9 mouse cellular contexts compared by ENCODE assay signal in the genomic region with DNA sequence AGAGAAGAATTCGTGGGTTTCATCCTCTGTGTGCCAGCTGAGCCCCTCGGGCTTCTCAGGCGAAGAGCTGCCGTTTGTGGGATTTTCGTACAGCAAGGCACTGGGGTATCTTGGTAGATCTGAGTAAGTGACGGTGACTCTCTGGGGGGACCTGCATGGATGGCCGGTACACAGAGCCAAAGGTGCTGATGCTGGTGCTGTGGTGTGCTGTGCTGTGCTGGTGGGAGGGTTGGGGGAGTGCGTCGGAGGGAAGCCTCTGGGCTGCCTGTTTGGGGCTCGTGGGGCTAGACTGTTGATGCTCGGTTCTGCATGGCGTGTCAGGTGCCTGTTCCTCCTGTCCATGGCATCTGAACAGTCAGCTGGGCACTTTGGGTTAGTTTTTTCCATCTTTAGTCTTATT.
DNase-seq lines count a peak whose midpoint lies in the region; ATAC-seq and TF ChIP-seq lines count a peak whose summit lies in the region.
"Had no signal": no experiment of that assay in that cellular context is flagged by ENCODE, and none has a peak within 500 bp of the region (broad histone marks: within the 10 kb centered on the region; RNA-seq: fewer than 3 reads in every experiment).

No protein-coding gene starts in this region.

- 0 out of 2 replicates have a peak, but pooled peaks cover 4% of the 10 kb centered on the region for H3K27me3 ChIP-seq in heart, embryonic 13.5 days (replicated peaks)
- no peaks in the 10 kb centered on the region for H3K27me3 ChIP-seq in embryonic facial prominence, embryonic 14.5 days (replicated peaks; ENCODE audit: control insufficient read depth, insufficient read depth, low read length)
- H3K27me3 ChIP-seq in liver, postnatal 0 days (ENCODE audit: insufficient read depth, low read length), result no peaks in the 10 kb centered on the region
- H3K27me3 ChIP-seq: megakaryocyte, embryonic 14.5 days had no signal

- H3K4me3 ChIP-seq in heart, embryonic 13.5 days, result 0 out of 2 replicates have a peak overlapping the region, but pooled peaks have one; percentile 53
- H3K4me3 ChIP-seq in embryonic facial prominence, embryonic 14.5 days (ENCODE audit: low read depth, low read length), result no peak overlapping the region
- 0 out of 2 replicates have a peak overlapping the region, but pooled peaks have one; percentile 6 for H3K4me3 ChIP-seq in liver, postnatal 0 days (ENCODE audit: low read depth, low read length)
- H3K4me3 ChIP-seq: megakaryocyte, embryonic 14.5 days had no signal

- H3K4me2 ChIP-seq in heart, embryonic 13.5 days, result peak overlapping the region; percentile 88
- peak overlapping the region; percentile 79 for H3K4me2 ChIP-seq in embryonic facial prominence, embryonic 14.5 days (ENCODE audit: low read depth, low read length)
- peak overlapping the region; percentile 72 for H3K4me2 ChIP-seq in liver, postnatal 0 days (ENCODE audit: low read depth, low read length)

- peaks cover 40% of the 10 kb centered on the region for H3K4me1 ChIP-seq in heart, embryonic 13.5 days
- H3K4me1 ChIP-seq in embryonic facial prominence, embryonic 14.5 days (ENCODE audit: control insufficient read depth, insufficient read depth, low read length), result peaks cover 23% of the 10 kb centered on the region
- peaks cover 11% of the 10 kb centered on the region for H3K4me1 ChIP-seq in liver, postnatal 0 days (ENCODE audit: insufficient read depth)

- H3K36me3 ChIP-seq in heart, embryonic 13.5 days, result peaks cover 2% of the 10 kb centered on the region; the same call in 1 of the 2 replicates
- H3K36me3 ChIP-seq in embryonic facial prominence, embryonic 14.5 days (ENCODE audit: control insufficient read depth, insufficient read depth, low read length), result no peaks in the 10 kb centered on the region
- H3K36me3 ChIP-seq in liver, postnatal 0 days (replicated peaks; ENCODE audit: insufficient read depth, low read length), result no peaks in the 10 kb centered on the region; the same call in 1 of the 2 replicates

- no peak overlapping the region for H3K27ac ChIP-seq in heart, embryonic 13.5 days (replicated peaks)
- H3K27ac ChIP-seq in embryonic facial prominence, embryonic 14.5 days (replicated peaks; ENCODE audit: low read depth, low read length), result no peak overlapping the region
- no peak overlapping the region for H3K27ac ChIP-seq in liver, postnatal 0 days (ENCODE audit: low read depth)

- 56% methylated on average over 12 of the region's 12 CpGs for WGBS in heart, embryonic 13.5 days
- WGBS in embryonic facial prominence, embryonic 14.5 days, result 48% methylated on average over 12 of the region's 12 CpGs
- 66% methylated on average over 12 of the region's 12 CpGs for WGBS in liver, postnatal 0 days (ENCODE audit: insufficient replicate concordance)

- DNase-seq in heart, postnatal 10 days, result no peak
- peak; percentile 27 to 50 for DNase-seq in cerebellum, postnatal 10 days
- no peak for DNase-seq in embryonic facial prominence, embryonic 14.5 days (ENCODE audit: low spot score)
- no peak for DNase-seq in liver, postnatal 0 days
- DNase-seq in spleen, postnatal 14 days (ENCODE audit: low spot score in 2 of 2), result no peak
- DNase-seq in adrenal gland, adult 8-10 months, result no peak
- no peak for DNase-seq in left cerebral cortex, postnatal 4 days

- no peak overlapping the region for H3K9ac ChIP-seq in heart, embryonic 13.5 days
- 0 out of 2 replicates have a peak overlapping the region, but pooled peaks have one; percentile 40 for H3K9ac ChIP-seq in embryonic facial prominence, embryonic 14.5 days (ENCODE audit: low read depth, low read length)
- H3K9ac ChIP-seq in liver, postnatal 0 days (replicated peaks), result no peak overlapping the region

- no peaks in the 10 kb centered on the region for H3K9me3 ChIP-seq in heart, embryonic 13.5 days
- H3K9me3 ChIP-seq in embryonic facial prominence, embryonic 14.5 days (ENCODE audit: control insufficient read depth, low read length), result no peaks in the 10 kb centered on the region
- no peaks in the 10 kb centered on the region for H3K9me3 ChIP-seq in liver, postnatal 0 days (ENCODE audit: low read length)
- H3K9me3 ChIP-seq: megakaryocyte, embryonic 14.5 days had no signal

- no peak for TF ChIP-seq CTCF in liver, postnatal 0 days (IDR thresholded peaks at IDR 0.05; ENCODE audit: low read depth)

- TF ChIP-seq EP300 in liver, postnatal 0 days (IDR thresholded peaks at IDR 0.05; ENCODE audit: low read depth), result no peak

- intact Hi-C loops in heart, postnatal 10 days (cut with DNase I), result no loop called here
- intact Hi-C loops in left cerebral cortex, postnatal 4 days (cut with DNase I), result no loop called here

- peak; percentile 39; the same call in 1 of the 2 replicates for ATAC-seq in heart, embryonic 13.5 days (ENCODE audit: extremely low read depth, insufficient number of reproducible peaks, low FRiP score, low TSS enrichment)
- no peak for ATAC-seq in embryonic facial prominence, embryonic 14.5 days (ENCODE audit: low read depth)
- no peak for ATAC-seq in liver, postnatal 0 days

Comparison
In these comparisons a context has a peak if more than half of its experiments do, and no peak if none do; other contexts are left out.
1. DNase-seq: peak in cerebellum, postnatal 10 days (2 of 2); none in heart, postnatal 10 days (0 of 2), embryonic facial prominence, embryonic 14.5 days (single experiment), liver, postnatal 0 days (single experiment), spleen, postnatal 14 days (0 of 2), adrenal gland, adult 8-10 months (single experiment) and left cerebral cortex, postnatal 4 days (single experiment).
2. Peak in every context shown above with its lines, with median percentiles within 50 percentile points of each other: H3K4me2 ChIP-seq.